Mouse (Mus musculus): ENCODE data around the gene Rnd2.

DNA sequence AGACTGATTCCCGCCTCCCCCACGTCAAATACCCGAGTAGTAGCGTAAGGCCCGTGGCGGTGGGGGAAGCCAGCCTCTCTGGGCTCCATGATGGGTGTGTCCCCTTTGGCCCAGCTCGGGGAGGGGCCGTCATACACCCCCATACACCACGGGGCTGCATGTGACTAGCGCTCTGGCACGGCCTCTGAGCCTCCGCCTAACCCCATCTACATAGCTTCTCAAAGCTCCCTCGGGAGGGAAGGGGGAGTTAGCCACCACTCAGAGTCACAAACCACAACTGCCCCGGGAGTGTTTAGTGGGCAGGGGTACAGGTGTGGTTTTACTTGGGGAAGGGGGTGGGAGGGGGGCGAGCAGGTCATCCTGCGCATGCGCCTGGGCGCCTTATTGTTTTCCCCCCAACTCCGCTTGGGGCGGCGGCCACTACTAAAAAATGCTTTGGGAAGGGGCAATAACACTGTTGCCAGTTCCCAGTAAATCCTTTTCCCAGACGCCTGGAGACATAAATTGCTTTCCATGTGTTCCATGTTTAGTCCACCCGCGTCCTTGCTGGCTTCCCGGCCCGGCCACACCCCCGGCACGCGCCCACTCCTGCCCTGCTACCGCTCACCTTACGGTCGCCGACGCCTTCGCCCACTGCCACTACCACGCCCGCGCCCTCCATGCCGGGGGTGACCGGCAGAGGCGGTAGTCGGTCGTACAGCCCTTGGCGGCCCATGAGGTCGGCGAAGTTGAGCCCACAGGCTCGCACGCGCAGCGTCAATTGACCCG, 486 bp downstream of the Rnd2 start:
- TF ChIP-seq ZNF384 (IDR thresholded peaks at IDR 0.05; ENCODE audit: low read depth, low read length) (no peak), MAFK (IDR thresholded peaks at IDR 0.05; ENCODE audit: insufficient read depth, low read depth, low read length) (no peak), CHD2 (IDR thresholded peaks at IDR 0.05; ENCODE audit: low read depth, low read length) (no peak)

All from ES-E14 (cell line).